Mouse (Mus musculus) MEL (cell line): ENCODE measurements at regions not wholly inside any gene's neighbourhood (a gene's known extent, or its start where the extent isn't known, plus 50 kb on each side); places are given as distances from the start of the nearest gene placed in this dataset.

ENCODE experiments used
- DNase-seq: peaks from one replicate; pipeline ENCODE4 v3.0.0; 2011; ENCODE audit warnings: low read depth, low spot score
- H3K27ac ChIP-seq: 2 replicates; pipeline ENCODE4 v1.5.1; 2012; ENCODE audit warnings: low read depth, mild to moderate bottlenecking, control low read depth, low read length, moderate library complexity; ENCODE audit not compliant: control insufficient read depth
- H3K27me3 ChIP-seq, 2 experiments: fragments of 150-350 bp in 1 of 2; sonication (generic) in 1 of 2; 2 replicates each; pipeline ENCODE4 v1.6.1; 2012; ENCODE audit warnings: low read length in 2 of 2, mild to moderate bottlenecking in 2 of 2, improper control_type of control experiment in 1 of 2, moderate library complexity in 1 of 2; ENCODE audit not compliant: insufficient read depth in 2 of 2, control insufficient read depth in 1 of 2
- H3K36me3 ChIP-seq, 2 experiments: 2 replicates each; pipeline ENCODE4 v1.6.1; 2012 to 2014; ENCODE audit warnings: low read length in 2 of 2, improper control_type of control experiment in 1 of 2, inconsistent platforms in 1 of 2, mild to moderate bottlenecking in 1 of 2; ENCODE audit not compliant: insufficient read depth in 2 of 2, control insufficient read depth in 1 of 2
- H3K4me1 ChIP-seq, 2 experiments: fragments of 150-350 bp in 1 of 2; sonication (generic) in 1 of 2; 2 replicates each; pipeline ENCODE4 v1.6.1; 2012; ENCODE audit warnings: low read length in 2 of 2, improper control_type of control experiment in 1 of 2, mild to moderate bottlenecking in 1 of 2; ENCODE audit not compliant: insufficient read depth in 2 of 2, control insufficient read depth in 1 of 2
- H3K4me3 ChIP-seq, 2 experiments: fragments of 150-350 bp in 1 of 2; sonication (generic) in 1 of 2; 2 replicates each; pipeline ENCODE4 v1.5.1; 2012; ENCODE audit warnings: low read depth in 2 of 2, low read length in 2 of 2, mild to moderate bottlenecking in 2 of 2, moderate library complexity in 2 of 2, control low read depth in 1 of 2, improper control_type of control experiment in 1 of 2; ENCODE audit not compliant: control insufficient read depth in 1 of 2, insufficient read depth in 1 of 2
- H3K79me2 ChIP-seq: 2 replicates; pipeline ENCODE4 v1.6.1; 2012; ENCODE audit warnings: mild to moderate bottlenecking, low read length, moderate library complexity; ENCODE audit not compliant: control insufficient read depth, poor library complexity, insufficient read depth
- H3K9ac ChIP-seq: 2 replicates; pipeline ENCODE4 v1.6.1; 2012; ENCODE audit warnings: low read depth, mild to moderate bottlenecking, control low read depth, low read length, moderate library complexity; ENCODE audit not compliant: control insufficient read depth, poor library complexity, severe bottlenecking
- H3K9me3 ChIP-seq: fragments of 150-350 bp; sonication (generic); replicated peaks from 2 replicates; pipeline ENCODE4 v1.6.1; 2012; ENCODE audit warnings: mild to moderate bottlenecking, low read length, improper control_type of control experiment, moderate library complexity; ENCODE audit not compliant: insufficient read depth
- CHD2 ChIP-seq: IDR thresholded peaks from 2 replicates; pipeline ENCODE4 v1.6.1; 2011; ENCODE audit warnings: low read length, improper control_type of control experiment
- E2F4 ChIP-seq: IDR thresholded peaks from 2 replicates; pipeline ENCODE4 v1.6.1; 2011; ENCODE audit warnings: low read depth, low read length, improper control_type of control experiment, borderline replicate concordance
- EP300 ChIP-seq, 2 experiments: IDR thresholded peaks; 2 replicates each; pipeline ENCODE4 v1.6.1; 2011; ENCODE audit warnings: improper control_type of control experiment in 2 of 2, low read length in 2 of 2, low read depth in 1 of 2, mild to moderate bottlenecking in 1 of 2
- ETS1 ChIP-seq: IDR thresholded peaks from 2 replicates; pipeline ENCODE4 v1.6.1; 2012; ENCODE audit warnings: low read depth, mild to moderate bottlenecking, inconsistent platforms, low read length, improper control_type of control experiment, moderate library complexity
- GABPA ChIP-seq: IDR thresholded peaks from 2 replicates; pipeline ENCODE4 v1.6.1; 2012; ENCODE audit warnings: low read depth, mild to moderate bottlenecking, inconsistent platforms, low read length, improper control_type of control experiment, moderate library complexity
- JUND ChIP-seq: IDR thresholded peaks from 2 replicates; pipeline ENCODE4 v1.6.1; 2011; ENCODE audit warnings: low read depth, mild to moderate bottlenecking, improper control_type of control experiment, low read length
- KAT2A ChIP-seq: conservative IDR thresholded peaks from 2 replicates; pipeline ENCODE4 v1.6.1; 2012; ENCODE audit warnings: low read depth, low read length, improper control_type of control experiment, inconsistent platforms
- MAFK ChIP-seq: IDR thresholded peaks from 2 replicates; pipeline ENCODE4 v1.6.1; 2011; ENCODE audit warnings: low read depth, mild to moderate bottlenecking, low read length, improper control_type of control experiment, borderline replicate concordance
- MEF2A ChIP-seq: IDR thresholded peaks from 2 replicates; pipeline ENCODE4 v1.6.1; 2014; ENCODE audit warnings: low read depth, mild to moderate bottlenecking, inconsistent platforms, low read length, improper control_type of control experiment; ENCODE audit not compliant: poor library complexity, insufficient replicate concordance, severe bottlenecking; ENCODE audit errors: extremely low read depth
- MXI1 ChIP-seq: IDR thresholded peaks from 2 replicates; pipeline ENCODE4 v1.6.1; 2011; ENCODE audit warnings: mild to moderate bottlenecking, low read depth, low read length, improper control_type of control experiment
- MYC ChIP-seq: IDR thresholded peaks from 2 replicates; pipeline ENCODE4 v1.6.1; 2011; ENCODE audit warnings: low read depth, mild to moderate bottlenecking, low read length, improper control_type of control experiment, moderate library complexity
- RAD21 ChIP-seq: IDR thresholded peaks from 2 replicates; pipeline ENCODE4 v1.6.1; 2011; ENCODE audit warnings: mild to moderate bottlenecking, low read depth, low read length, improper control_type of control experiment
- RCOR1 ChIP-seq: IDR thresholded peaks from 2 replicates; pipeline ENCODE4 v1.6.1; 2012; ENCODE audit warnings: low read depth, mild to moderate bottlenecking, inconsistent platforms, low read length, improper control_type of control experiment
- SIN3A ChIP-seq: IDR thresholded peaks from 2 replicates; pipeline ENCODE4 v1.6.1; 2012; ENCODE audit warnings: low read length, improper control_type of control experiment, inconsistent platforms
- SMC3 ChIP-seq: IDR thresholded peaks from 2 replicates; pipeline ENCODE4 v1.6.1; 2011; ENCODE audit warnings: low read depth, low read length, improper control_type of control experiment
- TAL1 ChIP-seq: IDR thresholded peaks from 2 replicates; pipeline ENCODE4 v1.6.1; 2012; ENCODE audit warnings: mild to moderate bottlenecking, inconsistent platforms, low read length, moderate library complexity, mixed read lengths
- TBP ChIP-seq: IDR thresholded peaks from 2 replicates; pipeline ENCODE4 v1.8.0; 2011; ENCODE audit warnings: low read depth, low read length, improper control_type of control experiment
- USF1 ChIP-seq: IDR thresholded peaks from 2 replicates; pipeline ENCODE4 v1.6.1; 2014; ENCODE audit warnings: low read depth, mild to moderate bottlenecking, inconsistent platforms, low read length, improper control_type of control experiment, moderate library complexity
- USF2 ChIP-seq, 2 experiments: IDR thresholded peaks; 2 replicates each; pipeline ENCODE4 v1.6.1; 2011 to 2012; ENCODE audit warnings: improper control_type of control experiment in 2 of 2, low read length in 2 of 2, borderline replicate concordance in 1 of 2, inconsistent platforms in 1 of 2, low read depth in 1 of 2, mild to moderate bottlenecking in 1 of 2; ENCODE audit not compliant: insufficient read depth in 1 of 2
- ZC3H11A ChIP-seq: IDR thresholded peaks from 2 replicates; pipeline ENCODE4 v1.6.1; 2012; ENCODE audit warnings: low read depth, mild to moderate bottlenecking, inconsistent platforms, low read length, improper control_type of control experiment
- ZMIZ1 ChIP-seq: IDR thresholded peaks from 2 replicates; pipeline ENCODE4 v1.6.1; 2012; ENCODE audit warnings: low read depth, mild to moderate bottlenecking, inconsistent platforms, low read length, improper control_type of control experiment, moderate library complexity

DNA sequence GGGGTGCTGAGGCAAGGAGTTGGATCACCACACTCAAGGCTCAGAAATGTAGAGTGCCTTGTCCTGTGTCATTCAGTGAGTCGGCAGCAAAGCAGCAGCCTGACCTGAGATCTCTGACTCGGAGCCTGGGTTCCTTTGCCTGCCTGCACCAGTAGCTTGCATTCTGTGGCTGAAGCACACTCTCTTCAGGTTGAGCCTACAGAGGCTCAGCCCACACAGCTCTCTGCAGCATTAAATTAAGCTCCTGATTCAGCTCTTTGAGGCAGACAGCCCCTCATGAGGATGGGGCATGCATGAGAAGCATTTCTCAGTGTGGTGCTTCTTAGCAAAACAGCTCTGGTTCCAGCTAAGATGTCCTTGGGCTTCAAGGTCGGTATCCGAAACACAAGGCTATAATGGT, 200.8 kb downstream of the 1810013L24Rik start:
- H3K36me3 ChIP-seq: no peaks in the 10 kb centered on the region
- H3K4me3 ChIP-seq: no peak overlapping the region
- no peaks in the 10 kb centered on the region for H3K27me3 ChIP-seq
- no peak overlapping the region for H3K9ac ChIP-seq
- no peak for DNase-seq
- no peaks in the 10 kb centered on the region for H3K4me1 ChIP-seq
- H3K79me2 ChIP-seq: no peaks in the 10 kb centered on the region
- no peak overlapping the region for H3K27ac ChIP-seq
- TF ChIP-seq GABPA (no peak), MXI1 (no peak), RCOR1 (no peak), ZMIZ1 (no peak), KAT2A (no peak), SMC3 (no peak), RAD21 (no peak), MEF2A (no peak), TAL1 (no peak)
- H3K9me3 ChIP-seq: no peaks in the 10 kb centered on the region

GRCm38 (mm10) chr16:9043271-9043670, 213.4 kb downstream of the 1810013L24Rik start:
- Histone ChIP-seq H3K79me2 (no peaks in the 10 kb centered on the region), H3K4me3 (no peak overlapping the region), H3K27me3 (no peaks in the 10 kb centered on the region), H3K27ac (no peak overlapping the region), H3K9ac (no peak overlapping the region), H3K9me3 (no peaks in the 10 kb centered on the region), H3K4me1 (no peaks in the 10 kb centered on the region), H3K36me3 (no peaks in the 10 kb centered on the region)
- no peak for DNase-seq
- TF ChIP-seq MEF2A (no peak), MAFK (no peak), MYC (no peak), TBP (no peak), GABPA (no peak), CHD2 (no peak), ZC3H11A (no peak), KAT2A (no peak)

DNA sequence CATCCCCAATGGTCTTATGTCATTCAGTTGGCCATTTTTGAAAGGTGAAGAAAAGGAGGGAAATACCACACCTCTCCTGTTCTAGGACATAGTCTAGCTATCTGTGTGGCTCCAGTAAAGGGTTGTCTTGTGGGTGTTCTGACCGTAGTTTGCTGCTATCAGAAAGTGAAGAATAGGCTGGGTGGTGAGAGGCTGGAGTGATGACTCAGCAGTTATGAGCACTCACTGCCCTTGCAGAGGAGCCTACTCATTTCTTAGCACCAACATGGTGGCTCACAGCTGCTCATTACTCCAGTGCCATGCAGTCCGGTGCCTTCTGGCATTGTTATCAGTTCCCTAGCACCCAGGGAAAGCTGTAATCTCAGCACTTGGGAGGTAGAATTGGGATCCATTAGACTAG, 217.0 kb downstream of the 1810013L24Rik start:
- Histone ChIP-seq H3K4me3 (no peak overlapping the region), H3K9ac (no peak overlapping the region), H3K4me1 (no peaks in the 10 kb centered on the region), H3K27me3 (no peaks in the 10 kb centered on the region), H3K27ac (no peak overlapping the region), H3K79me2 (no peaks in the 10 kb centered on the region), H3K36me3 (no peaks in the 10 kb centered on the region), H3K9me3 (no peaks in the 10 kb centered on the region)
- DNase-seq: no peak
- TF ChIP-seq ZC3H11A (no peak), E2F4 (no peak), SMC3 (no peak), ETS1 (no peak), GABPA (no peak), ZMIZ1 (no peak), TBP (no peak), MXI1 (no peak), JUND (no peak), RCOR1 (no peak), USF2 (IDR thresholded peaks at IDR 0.05; ENCODE audit: borderline replicate concordance in 1 of 2, insufficient read depth in 1 of 2, low read depth in 1 of 2, low read length in 2 of 2) (no peak), EP300 (IDR thresholded peaks at IDR 0.05; ENCODE audit: low read depth in 1 of 2, low read length in 2 of 2) (no peak), SIN3A (no peak), USF1 (no peak), CHD2 (no peak)
